Mouse (Mus musculus): ENCODE measurements around the gene Ccdc86. TPM values are rescaled to one million over a fixed set of nuclear protein-coding genes. Genes with fewer than 3 reads are reported as not detected.
A peak's percentile ranks its signal among the peaks of the same experiment; 100 is the strongest.

Gene Ccdc86
- total and polyA plus RNA-seq, 3 experiments, result 10.1 to 45.7 (median 21.2) TPM

DNA sequence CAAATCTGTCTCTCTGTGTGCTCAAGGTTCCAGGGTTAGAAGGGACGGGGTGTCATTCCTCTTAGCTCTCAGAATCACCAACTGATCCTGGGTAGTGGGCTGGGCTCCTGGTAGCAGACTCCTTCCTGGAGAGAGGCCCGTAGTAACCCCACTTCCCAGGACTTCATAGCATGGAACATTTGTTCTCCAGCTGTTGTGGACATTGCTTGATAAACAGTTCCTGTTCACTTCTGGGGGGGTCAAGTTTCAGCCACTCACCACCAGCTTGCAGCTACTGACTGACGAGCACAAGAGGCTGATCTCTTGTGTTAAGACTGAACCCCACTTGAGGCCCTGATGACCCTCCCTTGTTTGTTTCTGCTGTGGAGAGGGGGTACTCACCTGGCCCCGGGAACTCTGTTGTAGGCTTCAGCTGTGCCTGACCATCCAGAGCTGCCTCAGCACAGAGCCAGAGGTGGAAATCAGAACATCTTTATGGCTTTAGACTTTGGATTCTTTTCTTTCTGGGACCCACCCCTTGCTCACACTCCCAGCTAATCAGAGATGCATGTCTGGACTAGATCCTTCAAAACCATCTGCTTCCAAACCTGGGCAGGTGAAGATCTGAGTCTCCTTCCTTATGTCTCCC lies 25.3 kb upstream of the Ccdc86 start, which contains the start of gene Ms4a10:
Gene Ms4a10 (minus strand): TSS at position 433 of the 628 bp plus-strand sequence.
- ATAC-seq (ENCODE audit: extremely low read depth, insufficient number of reproducible peaks, low FRiP score, poor library complexity, severe bottlenecking), result no peak
- no peak within 1 kb of the TSS for H3K4me3 ChIP-seq (ENCODE audit: low read depth, low read length)

DNA sequence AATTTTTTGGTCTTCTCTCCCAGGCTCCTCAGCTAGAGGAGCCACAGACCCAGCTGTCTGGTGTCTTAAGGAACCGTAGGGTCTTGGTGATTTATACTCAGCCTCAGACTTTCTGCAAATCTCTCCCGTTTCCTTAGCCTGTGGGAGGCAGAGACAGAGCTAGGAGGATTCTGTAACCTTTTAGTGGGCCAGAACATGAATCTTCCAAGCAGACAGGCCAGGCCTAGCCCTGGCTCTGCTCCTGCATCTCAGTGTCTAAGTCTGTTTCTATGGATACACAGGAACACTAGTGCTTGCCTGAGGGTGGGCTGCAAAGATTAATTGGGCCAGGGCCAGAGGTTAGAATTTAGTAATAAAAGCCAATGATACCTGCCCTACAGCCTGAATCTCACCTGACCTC lies 24.1 kb upstream of the Ccdc86 start:
- Histone ChIP-seq H3K36me3 (replicated peaks) (no peaks in the 10 kb centered on the region), H3K4me1 (ENCODE audit: insufficient read depth, low read depth, low read length) (no peaks in the 10 kb centered on the region), H3K9me3 (replicated peaks) (no peaks in the 10 kb centered on the region), H3K4me3 (ENCODE audit: low read depth, low read length) (no peak overlapping the region), H3K27me3 (ENCODE audit: insufficient read depth, low read length) (peaks cover 2% of the 10 kb centered on the region; the same call in 1 of the 2 replicates)
- TF ChIP-seq TAL1 (conservative IDR thresholded peaks at IDR 0.05; ENCODE audit: low read depth, low read length) (no peak), GATA1 (IDR thresholded peaks at IDR 0.05; ENCODE audit: borderline replicate concordance, low read length) (no peak), GATA2 (IDR thresholded peaks at IDR 0.05; ENCODE audit: borderline replicate concordance, low read depth, low read length) (no peak), POLR2AphosphoS5 (IDR thresholded peaks at IDR 0.05; ENCODE audit: insufficient replicate concordance, low read depth, low read length) (no peak), CTCF (IDR thresholded peaks at IDR 0.05; ENCODE audit: low read depth, low read length) (no peak)
- no peak for DNase-seq (ENCODE audit: low spot score)
- ATAC-seq (ENCODE audit: extremely low read depth, insufficient number of reproducible peaks, low FRiP score, poor library complexity, severe bottlenecking), result no peak

More for the DNA sequence above, 25.3 kb upstream of the Ccdc86 start, which contains the start of gene Ms4a10:
- no peaks in the 10 kb centered on the region for H3K36me3 ChIP-seq (replicated peaks)
- no peaks in the 10 kb centered on the region for H3K9me3 ChIP-seq (replicated peaks)
- peaks cover 2% of the 10 kb centered on the region for H3K4me1 ChIP-seq (ENCODE audit: insufficient read depth, low read depth, low read length)
- TF ChIP-seq TAL1 (conservative IDR thresholded peaks at IDR 0.05; ENCODE audit: low read depth, low read length), result no peak
- no peak for TF ChIP-seq GATA2 (IDR thresholded peaks at IDR 0.05; ENCODE audit: borderline replicate concordance, low read depth, low read length)
- no peak for TF ChIP-seq CTCF (IDR thresholded peaks at IDR 0.05; ENCODE audit: low read depth, low read length)
- no peak for TF ChIP-seq GATA1 (IDR thresholded peaks at IDR 0.05; ENCODE audit: borderline replicate concordance, low read length)
- no peak for TF ChIP-seq POLR2AphosphoS5 (IDR thresholded peaks at IDR 0.05; ENCODE audit: insufficient replicate concordance, low read depth, low read length)
- DNase-seq (ENCODE audit: low spot score), result no peak
- H3K27me3 ChIP-seq (ENCODE audit: insufficient read depth, low read length), result peaks cover 7% of the 10 kb centered on the region

DNA sequence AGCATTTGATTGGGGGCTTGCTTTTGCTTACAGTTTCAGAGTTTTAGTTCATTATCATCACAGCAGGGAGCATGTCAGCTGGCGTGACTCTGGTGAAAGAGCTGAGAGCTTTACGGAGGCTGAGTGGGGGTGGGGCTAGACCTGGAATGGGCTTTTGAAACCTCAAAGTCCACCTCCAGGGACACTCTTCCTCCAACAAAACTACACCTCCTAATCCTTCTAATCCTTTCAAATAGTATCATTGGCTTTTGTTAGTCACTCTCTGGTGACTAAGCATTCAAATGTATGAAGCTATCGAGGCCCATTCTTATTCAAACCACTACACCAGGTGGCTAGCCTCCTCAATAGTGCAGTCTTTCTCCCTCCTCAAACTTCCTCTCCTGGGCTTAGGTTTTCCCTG lies 23.6 kb upstream of the Ccdc86 start:
- Histone ChIP-seq H3K9me3 (replicated peaks) (no peaks in the 10 kb centered on the region), H3K4me1 (ENCODE audit: insufficient read depth, low read depth, low read length) (no peaks in the 10 kb centered on the region), H3K4me3 (ENCODE audit: low read depth, low read length) (no peak overlapping the region), H3K36me3 (replicated peaks) (no peaks in the 10 kb centered on the region), H3K27me3 (ENCODE audit: insufficient read depth, low read length) (peaks cover 6% of the 10 kb centered on the region)
- no peak for DNase-seq (ENCODE audit: low spot score)
- ATAC-seq (ENCODE audit: extremely low read depth, insufficient number of reproducible peaks, low FRiP score, poor library complexity, severe bottlenecking), result no peak
- no peak for TF ChIP-seq GATA1 (IDR thresholded peaks at IDR 0.05; ENCODE audit: borderline replicate concordance, low read length)
- no peak for TF ChIP-seq GATA2 (IDR thresholded peaks at IDR 0.05; ENCODE audit: borderline replicate concordance, low read depth, low read length)
- TF ChIP-seq POLR2AphosphoS5 (IDR thresholded peaks at IDR 0.05; ENCODE audit: insufficient replicate concordance, low read depth, low read length), result no peak
- no peak for TF ChIP-seq TAL1 (conservative IDR thresholded peaks at IDR 0.05; ENCODE audit: low read depth, low read length)
- TF ChIP-seq CTCF (IDR thresholded peaks at IDR 0.05; ENCODE audit: low read depth, low read length), result no peak

DNA sequence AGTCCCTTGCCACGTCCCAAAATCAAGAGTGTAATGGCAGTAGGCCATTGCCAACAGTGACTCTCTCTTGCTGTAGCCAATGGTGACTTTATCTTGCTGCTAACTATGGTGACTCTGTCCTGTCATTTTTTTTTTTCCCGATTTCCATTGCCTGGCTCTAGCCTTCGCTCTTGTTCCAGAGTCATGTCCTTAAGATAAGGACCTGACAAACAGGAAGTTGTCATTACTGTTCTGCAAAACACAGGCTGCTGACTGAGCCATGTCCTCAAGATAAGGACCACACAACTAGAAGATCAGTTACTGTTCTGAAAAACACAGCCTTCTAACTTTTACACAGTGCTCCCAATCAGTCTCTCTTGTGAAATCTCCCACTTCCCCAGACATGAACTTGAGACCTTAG lies 21.4 kb upstream of the Ccdc86 start:
- Histone ChIP-seq H3K4me3 (ENCODE audit: low read depth, low read length) (no peak overlapping the region), H3K4me1 (ENCODE audit: insufficient read depth, low read depth, low read length) (no peaks in the 10 kb centered on the region), H3K9me3 (replicated peaks) (no peaks in the 10 kb centered on the region), H3K36me3 (replicated peaks) (no peaks in the 10 kb centered on the region), H3K27me3 (ENCODE audit: insufficient read depth, low read length) (peaks cover 14% of the 10 kb centered on the region)
- TF ChIP-seq GATA2 (IDR thresholded peaks at IDR 0.05; ENCODE audit: borderline replicate concordance, low read depth, low read length), result no peak
- no peak for TF ChIP-seq CTCF (IDR thresholded peaks at IDR 0.05; ENCODE audit: low read depth, low read length)
- TF ChIP-seq GATA1 (IDR thresholded peaks at IDR 0.05; ENCODE audit: borderline replicate concordance, low read length), result no peak
- no peak for TF ChIP-seq TAL1 (conservative IDR thresholded peaks at IDR 0.05; ENCODE audit: low read depth, low read length)
- DNase-seq (ENCODE audit: low spot score) (no peak), ATAC-seq (ENCODE audit: extremely low read depth, insufficient number of reproducible peaks, low FRiP score, poor library complexity, severe bottlenecking) (peak; percentile 40)

DNA sequence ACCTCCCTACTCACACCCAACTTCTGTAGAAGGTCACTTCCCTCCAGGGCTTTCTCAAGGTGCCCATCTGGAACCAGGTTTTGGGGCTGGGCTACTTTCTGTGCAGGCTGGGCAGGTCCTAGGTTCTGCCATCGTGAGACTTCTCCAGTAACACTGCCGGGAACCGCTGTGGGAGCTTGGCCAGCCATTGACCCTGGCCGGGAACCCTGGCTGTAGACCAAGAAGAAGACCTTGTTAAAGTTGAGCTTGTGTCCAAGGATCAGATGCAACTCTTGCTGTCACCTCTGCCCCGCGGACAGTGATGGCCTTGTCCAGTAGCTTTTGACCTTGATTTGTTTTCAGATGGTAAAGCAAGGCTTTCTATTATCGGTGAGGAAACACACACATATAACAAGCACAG lies 19.5 kb upstream of the Ccdc86 start:
- H3K9me3 ChIP-seq (replicated peaks), result no peaks in the 10 kb centered on the region
- no peak for ATAC-seq (ENCODE audit: extremely low read depth, insufficient number of reproducible peaks, low FRiP score, poor library complexity, severe bottlenecking)
- no peaks in the 10 kb centered on the region for H3K36me3 ChIP-seq (replicated peaks)
- H3K4me1 ChIP-seq (ENCODE audit: insufficient read depth, low read depth, low read length), result no peaks in the 10 kb centered on the region
- DNase-seq (ENCODE audit: low spot score), result no peak
- TF ChIP-seq TAL1 (conservative IDR thresholded peaks at IDR 0.05; ENCODE audit: low read depth, low read length), result no peak
- no peak for TF ChIP-seq GATA2 (IDR thresholded peaks at IDR 0.05; ENCODE audit: borderline replicate concordance, low read depth, low read length)
- TF ChIP-seq CTCF (IDR thresholded peaks at IDR 0.05; ENCODE audit: low read depth, low read length), result no peak
- no peak for TF ChIP-seq POLR2AphosphoS5 (IDR thresholded peaks at IDR 0.05; ENCODE audit: insufficient replicate concordance, low read depth, low read length)
- no peak for TF ChIP-seq GATA1 (IDR thresholded peaks at IDR 0.05; ENCODE audit: borderline replicate concordance, low read length)
- H3K27me3 ChIP-seq (ENCODE audit: insufficient read depth, low read length), result peaks cover 26% of the 10 kb centered on the region
- H3K4me3 ChIP-seq (ENCODE audit: low read depth, low read length), result no peak overlapping the region

DNA sequence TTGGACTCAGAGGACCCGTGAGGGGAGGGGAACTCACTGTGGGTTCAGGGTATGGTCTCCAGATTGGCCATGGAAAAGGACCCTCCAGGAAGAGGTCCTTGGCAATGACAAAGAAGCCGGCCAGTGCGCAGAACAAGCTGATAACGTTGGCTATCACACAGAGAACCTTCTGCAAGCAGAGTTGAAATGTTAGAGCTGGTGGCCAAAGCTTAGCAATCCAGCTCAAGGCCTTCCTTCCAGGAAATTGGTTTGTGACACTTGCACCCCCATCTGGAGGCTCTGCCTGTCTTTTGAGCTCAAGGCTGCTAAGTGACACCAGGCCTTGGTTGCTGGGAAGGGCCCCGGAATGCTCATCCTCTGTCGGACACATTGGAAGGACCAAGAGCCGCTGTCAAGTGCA lies 16.7 kb upstream of the Ccdc86 start:
- DNase-seq (ENCODE audit: low spot score), result no peak
- no peaks in the 10 kb centered on the region for H3K9me3 ChIP-seq (replicated peaks)
- TF ChIP-seq GATA1 (IDR thresholded peaks at IDR 0.05; ENCODE audit: borderline replicate concordance, low read length), result no peak
- TF ChIP-seq GATA2 (IDR thresholded peaks at IDR 0.05; ENCODE audit: borderline replicate concordance, low read depth, low read length), result no peak
- TF ChIP-seq TAL1 (conservative IDR thresholded peaks at IDR 0.05; ENCODE audit: low read depth, low read length), result no peak
- no peak for TF ChIP-seq POLR2AphosphoS5 (IDR thresholded peaks at IDR 0.05; ENCODE audit: insufficient replicate concordance, low read depth, low read length)
- no peak for TF ChIP-seq CTCF (IDR thresholded peaks at IDR 0.05; ENCODE audit: low read depth, low read length)
- no peak for ATAC-seq (ENCODE audit: extremely low read depth, insufficient number of reproducible peaks, low FRiP score, poor library complexity, severe bottlenecking)
- no peak overlapping the region for H3K4me3 ChIP-seq (ENCODE audit: low read depth, low read length)
- H3K36me3 ChIP-seq (replicated peaks), result no peaks in the 10 kb centered on the region
- H3K4me1 ChIP-seq (ENCODE audit: insufficient read depth, low read depth, low read length), result no peaks in the 10 kb centered on the region
- H3K27me3 ChIP-seq (ENCODE audit: insufficient read depth, low read length), result peaks cover 49% of the 10 kb centered on the region

Measured in G1E (cell line).